Mouse (Mus musculus): ENCODE measurements at regions not wholly inside any gene's neighbourhood (a gene's known extent, or its start where the extent isn't known, plus 50 kb on each side); places are given as distances from the start of the nearest gene placed in this dataset.

DNA sequence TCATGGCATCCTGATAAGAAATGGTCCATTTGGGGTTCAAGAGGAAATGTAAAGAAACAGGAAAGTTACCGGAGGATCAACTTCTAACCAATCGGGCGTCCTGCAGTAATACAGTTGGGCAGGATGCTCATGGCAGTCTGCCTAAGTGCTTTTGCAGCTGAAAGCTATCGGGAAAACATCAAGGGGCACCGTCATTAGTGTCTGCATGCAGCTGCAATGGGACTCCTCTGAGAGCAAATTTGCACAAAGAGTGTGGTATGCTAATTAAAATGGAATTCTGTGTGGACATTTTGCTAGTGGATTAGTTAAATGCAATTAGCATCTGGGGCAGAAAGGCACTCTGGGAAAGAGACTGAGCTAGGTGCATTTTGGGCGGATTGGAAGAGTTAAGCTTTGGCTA lies 160.3 kb downstream of the Utp18 start:
- Histone ChIP-seq H3K27me3 (ENCODE audit: control insufficient read depth, insufficient read depth, low read length) (no peaks in the 10 kb centered on the region), H3K4me2 (ENCODE audit: low read depth) (no peak overlapping the region), H3K4me1 (ENCODE audit: control insufficient read depth, insufficient read depth, low read length) (no peaks in the 10 kb centered on the region), H3K4me3 (ENCODE audit: low read depth, low read length) (no peak overlapping the region), H3K9ac (ENCODE audit: low read length) (no peak overlapping the region), H3K9me3 (ENCODE audit: control insufficient read depth, low read length) (no peaks in the 10 kb centered on the region), H3K36me3 (ENCODE audit: control insufficient read depth, insufficient read depth, low read length) (no peaks in the 10 kb centered on the region), H3K27ac (ENCODE audit: low read depth, low read length) (no peak overlapping the region)
- 59% methylated on average over 6 of the region's 6 CpGs for WGBS
- ATAC-seq (ENCODE audit: insufficient read depth, low FRiP score, low TSS enrichment), result no peak
- DNase-seq (ENCODE audit: low spot score), result no peak

- no peak overlapping the region for H3K9ac ChIP-seq (ENCODE audit: low read length)
- ATAC-seq (ENCODE audit: insufficient read depth, low FRiP score, low TSS enrichment) (no peak), DNase-seq (ENCODE audit: low spot score) (no peak)
- no peaks in the 10 kb centered on the region for H3K27me3 ChIP-seq (ENCODE audit: control insufficient read depth, insufficient read depth, low read length)
- H3K4me2 ChIP-seq (ENCODE audit: low read depth), result no peak overlapping the region
- H3K27ac ChIP-seq (ENCODE audit: low read depth, low read length), result no peak overlapping the region
- no peaks in the 10 kb centered on the region for H3K4me1 ChIP-seq (ENCODE audit: control insufficient read depth, insufficient read depth, low read length)
- WGBS, result 69% methylated on average over 2 of the region's 2 CpGs
- H3K4me3 ChIP-seq (ENCODE audit: low read depth, low read length), result no peak overlapping the region
- no peaks in the 10 kb centered on the region for H3K9me3 ChIP-seq (ENCODE audit: control insufficient read depth, low read length)
- H3K36me3 ChIP-seq (ENCODE audit: control insufficient read depth, insufficient read depth, low read length), result no peaks in the 10 kb centered on the region
Measured at GRCm38 (mm10) chr11:93719141-93719540, 166.4 kb downstream of the Utp18 start.

DNA sequence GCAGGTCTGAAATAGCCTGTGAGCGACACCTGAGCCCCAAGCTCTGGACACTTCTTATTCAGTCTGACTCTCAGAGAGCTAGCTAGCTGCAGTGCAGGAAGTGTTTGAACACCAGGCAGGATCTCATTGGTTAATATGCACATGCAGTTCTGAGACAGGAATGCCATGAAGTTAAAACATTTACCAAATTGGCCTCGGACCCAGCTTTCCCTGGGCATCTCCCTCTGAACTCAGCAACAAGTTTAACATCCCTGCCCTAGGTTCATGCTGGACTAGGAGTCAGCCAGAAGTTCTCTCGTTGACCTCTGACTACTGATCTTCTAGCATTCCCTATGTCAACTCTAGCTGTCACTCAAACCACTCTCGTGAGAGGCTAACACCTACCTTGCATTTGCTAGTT lies 175.9 kb downstream of the Utp18 start:
- H3K9me3 ChIP-seq (ENCODE audit: control insufficient read depth, low read length), result no peaks in the 10 kb centered on the region
- H3K4me3 ChIP-seq (ENCODE audit: low read depth, low read length), result no peak overlapping the region
- ATAC-seq (ENCODE audit: insufficient read depth, low FRiP score, low TSS enrichment) (no peak), DNase-seq (ENCODE audit: low spot score) (no peak)
- no peaks in the 10 kb centered on the region for H3K4me1 ChIP-seq (ENCODE audit: control insufficient read depth, insufficient read depth, low read length)
- H3K4me2 ChIP-seq (ENCODE audit: low read depth), result no peak overlapping the region
- no peaks in the 10 kb centered on the region for H3K36me3 ChIP-seq (ENCODE audit: control insufficient read depth, insufficient read depth, low read length)
- no peak overlapping the region for H3K27ac ChIP-seq (ENCODE audit: low read depth, low read length)
- 89% methylated on average over 4 of the region's 4 CpGs for WGBS
- no peak overlapping the region for H3K9ac ChIP-seq (ENCODE audit: low read length)
- no peaks in the 10 kb centered on the region for H3K27me3 ChIP-seq (ENCODE audit: control insufficient read depth, insufficient read depth, low read length)

DNA sequence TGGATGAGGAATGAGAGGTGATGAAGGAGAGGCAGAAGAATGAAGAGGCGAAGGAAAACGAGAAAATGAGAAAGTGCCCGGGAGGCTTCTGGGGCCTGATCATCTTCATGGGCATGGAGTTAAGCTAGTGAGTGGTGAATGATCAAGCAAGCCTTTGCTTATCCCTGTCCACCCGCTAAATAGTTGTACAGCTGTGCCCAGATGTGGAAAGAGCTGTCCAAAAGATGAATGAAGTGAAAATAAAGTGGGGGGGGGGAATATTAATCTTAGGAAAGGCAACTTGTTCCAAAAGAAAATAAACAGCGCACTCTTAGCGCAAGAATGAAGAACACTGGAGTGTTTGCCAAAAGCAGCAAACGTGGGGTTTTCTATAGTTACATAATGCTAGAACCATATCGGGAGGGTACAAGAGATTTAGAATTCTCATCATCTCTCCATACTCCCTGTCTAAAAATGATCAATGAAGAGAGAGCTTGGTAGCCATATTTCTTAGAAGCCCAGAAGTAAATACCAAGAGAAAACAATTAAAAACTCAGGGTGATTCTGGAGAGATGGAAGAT lies 188.5 kb downstream of the Utp18 start:
- no peaks in the 10 kb centered on the region for H3K9me3 ChIP-seq (ENCODE audit: control insufficient read depth, low read length)
- no peak overlapping the region for H3K4me3 ChIP-seq (ENCODE audit: low read depth, low read length)
- H3K36me3 ChIP-seq (ENCODE audit: control insufficient read depth, insufficient read depth, low read length), result no peaks in the 10 kb centered on the region
- WGBS, result 87% methylated on average over 8 of the region's 8 CpGs
- no peak overlapping the region for H3K4me2 ChIP-seq (ENCODE audit: low read depth)
- H3K9ac ChIP-seq (ENCODE audit: low read length), result no peak overlapping the region
- no peak for DNase-seq (ENCODE audit: low spot score)
- no peak for ATAC-seq (ENCODE audit: insufficient read depth, low FRiP score, low TSS enrichment)
- H3K27ac ChIP-seq (ENCODE audit: low read depth, low read length), result no peak overlapping the region
- H3K27me3 ChIP-seq (ENCODE audit: control insufficient read depth, insufficient read depth, low read length), result no peaks in the 10 kb centered on the region
- H3K4me1 ChIP-seq (ENCODE audit: control insufficient read depth, insufficient read depth, low read length), result no peaks in the 10 kb centered on the region

- H3K36me3 ChIP-seq (ENCODE audit: control insufficient read depth, insufficient read depth, low read length), result no peaks in the 10 kb centered on the region
- no peak overlapping the region for H3K4me3 ChIP-seq (ENCODE audit: low read depth, low read length)
- H3K27ac ChIP-seq (ENCODE audit: low read depth, low read length), result no peak overlapping the region
- ATAC-seq (ENCODE audit: insufficient read depth, low FRiP score, low TSS enrichment), result no peak
- no peak for DNase-seq (ENCODE audit: low spot score)
- H3K27me3 ChIP-seq (ENCODE audit: control insufficient read depth, insufficient read depth, low read length), result no peaks in the 10 kb centered on the region
- H3K4me1 ChIP-seq (ENCODE audit: control insufficient read depth, insufficient read depth, low read length), result no peaks in the 10 kb centered on the region
- H3K4me2 ChIP-seq (ENCODE audit: low read depth), result no peak overlapping the region
- H3K9ac ChIP-seq (ENCODE audit: low read length), result no peak overlapping the region
- 90% methylated on average over 12 of the region's 12 CpGs for WGBS
- H3K9me3 ChIP-seq (ENCODE audit: control insufficient read depth, low read length), result no peaks in the 10 kb centered on the region
Measured at GRCm38 (mm10) chr11:93696096-93696890, 189.3 kb downstream of the Utp18 start.

DNA sequence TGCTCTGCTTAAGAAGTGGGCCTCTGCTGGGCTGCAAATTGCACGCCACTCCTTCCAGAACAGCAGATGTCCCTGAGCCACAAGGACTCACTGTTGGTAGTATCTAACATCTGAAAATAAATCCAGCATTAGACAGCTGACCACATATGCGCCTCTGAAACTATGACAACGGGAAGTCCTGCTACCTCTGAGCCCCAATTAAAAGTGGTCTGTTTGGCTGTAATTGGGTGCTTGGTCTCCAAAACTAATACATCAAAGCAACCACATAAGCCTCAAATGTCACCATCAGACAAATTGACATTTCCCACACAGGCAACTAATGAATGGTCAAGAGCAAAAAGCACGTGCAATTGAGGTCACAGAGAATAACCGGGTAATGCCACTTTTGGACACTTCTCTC lies 201.9 kb downstream of the Utp18 start:
- Histone ChIP-seq H3K4me3 (ENCODE audit: low read depth, low read length) (no peak overlapping the region), H3K9me3 (ENCODE audit: control insufficient read depth, low read length) (no peaks in the 10 kb centered on the region), H3K9ac (ENCODE audit: low read length) (no peak overlapping the region), H3K27ac (ENCODE audit: low read depth, low read length) (no peak overlapping the region), H3K36me3 (ENCODE audit: control insufficient read depth, insufficient read depth, low read length) (no peaks in the 10 kb centered on the region), H3K4me2 (ENCODE audit: low read depth) (no peak overlapping the region), H3K27me3 (ENCODE audit: control insufficient read depth, insufficient read depth, low read length) (no peaks in the 10 kb centered on the region), H3K4me1 (ENCODE audit: control insufficient read depth, insufficient read depth, low read length) (no peaks in the 10 kb centered on the region)
- WGBS, result 87% methylated on average over 5 of the region's 5 CpGs
- DNase-seq (ENCODE audit: low spot score) (no peak), ATAC-seq (ENCODE audit: insufficient read depth, low FRiP score, low TSS enrichment) (no peak)

DNA sequence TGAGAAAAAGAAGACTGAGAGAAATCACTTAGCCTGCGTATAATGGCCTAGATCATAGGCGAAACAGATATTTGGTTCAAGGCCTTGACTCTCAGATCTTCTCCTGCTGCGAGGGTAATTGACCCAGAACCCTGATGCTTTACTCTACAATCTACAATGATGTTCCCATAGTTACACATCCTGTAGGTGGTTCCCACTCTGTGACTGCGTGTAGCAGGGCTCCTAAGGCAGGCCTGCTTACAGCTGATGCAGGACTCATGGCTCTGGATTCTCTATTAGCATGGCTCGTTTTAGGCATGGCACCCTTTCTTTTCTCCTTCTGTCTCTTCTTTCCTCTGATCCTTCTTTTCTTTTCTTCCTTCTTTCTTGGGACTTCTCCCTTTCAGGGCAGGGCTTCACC lies 209.3 kb downstream of the Utp18 start:
- H3K36me3 ChIP-seq (ENCODE audit: control insufficient read depth, insufficient read depth, low read length), result no peaks in the 10 kb centered on the region
- H3K27me3 ChIP-seq (ENCODE audit: control insufficient read depth, insufficient read depth, low read length), result no peaks in the 10 kb centered on the region
- H3K9ac ChIP-seq (ENCODE audit: low read length), result no peak overlapping the region
- H3K27ac ChIP-seq (ENCODE audit: low read depth, low read length), result no peak overlapping the region
- no peaks in the 10 kb centered on the region for H3K4me1 ChIP-seq (ENCODE audit: control insufficient read depth, insufficient read depth, low read length)
- ATAC-seq (ENCODE audit: insufficient read depth, low FRiP score, low TSS enrichment) (no peak), DNase-seq (ENCODE audit: low spot score) (no peak)
- H3K4me3 ChIP-seq (ENCODE audit: low read depth, low read length), result no peak overlapping the region
- H3K4me2 ChIP-seq (ENCODE audit: low read depth), result no peak overlapping the region
- 90% methylated on average over 5 of the region's 5 CpGs for WGBS
- H3K9me3 ChIP-seq (ENCODE audit: control insufficient read depth, low read length), result no peaks in the 10 kb centered on the region

- Histone ChIP-seq H3K36me3 (ENCODE audit: control insufficient read depth, insufficient read depth, low read length) (no peaks in the 10 kb centered on the region), H3K27ac (ENCODE audit: low read depth, low read length) (no peak overlapping the region), H3K4me1 (ENCODE audit: control insufficient read depth, insufficient read depth, low read length) (no peaks in the 10 kb centered on the region), H3K4me2 (ENCODE audit: low read depth) (no peak overlapping the region), H3K9ac (ENCODE audit: low read length) (no peak overlapping the region), H3K4me3 (ENCODE audit: low read depth, low read length) (no peak overlapping the region), H3K9me3 (ENCODE audit: control insufficient read depth, low read length) (no peaks in the 10 kb centered on the region), H3K27me3 (ENCODE audit: control insufficient read depth, insufficient read depth, low read length) (no peaks in the 10 kb centered on the region)
- ATAC-seq (ENCODE audit: insufficient read depth, low FRiP score, low TSS enrichment), result no peak
- 78% methylated on average over 3 of the region's 3 CpGs for WGBS
- DNase-seq (ENCODE audit: low spot score), result no peak
Measured at GRCm38 (mm10) chr11:93672025-93672424, 213.5 kb downstream of the Utp18 start.

GRCm38 (mm10) chr11:93661657-93662056 lies 223.9 kb downstream of the Utp18 start:
- Histone ChIP-seq H3K36me3 (ENCODE audit: control insufficient read depth, insufficient read depth, low read length) (no peaks in the 10 kb centered on the region), H3K4me1 (ENCODE audit: control insufficient read depth, insufficient read depth, low read length) (no peaks in the 10 kb centered on the region), H3K9ac (ENCODE audit: low read length) (no peak overlapping the region), H3K4me3 (ENCODE audit: low read depth, low read length) (no peak overlapping the region), H3K27me3 (ENCODE audit: control insufficient read depth, insufficient read depth, low read length) (no peaks in the 10 kb centered on the region), H3K27ac (ENCODE audit: low read depth, low read length) (no peak overlapping the region), H3K9me3 (ENCODE audit: control insufficient read depth, low read length) (no peaks in the 10 kb centered on the region), H3K4me2 (ENCODE audit: low read depth) (no peak overlapping the region)
- 48% methylated on average over 2 of the region's 2 CpGs for WGBS
- ATAC-seq (ENCODE audit: insufficient read depth, low FRiP score, low TSS enrichment), result no peak
- DNase-seq (ENCODE audit: low spot score), result no peak

All from neural tube, embryonic 11.5 days (tissue).